In the genomic region with DNA sequence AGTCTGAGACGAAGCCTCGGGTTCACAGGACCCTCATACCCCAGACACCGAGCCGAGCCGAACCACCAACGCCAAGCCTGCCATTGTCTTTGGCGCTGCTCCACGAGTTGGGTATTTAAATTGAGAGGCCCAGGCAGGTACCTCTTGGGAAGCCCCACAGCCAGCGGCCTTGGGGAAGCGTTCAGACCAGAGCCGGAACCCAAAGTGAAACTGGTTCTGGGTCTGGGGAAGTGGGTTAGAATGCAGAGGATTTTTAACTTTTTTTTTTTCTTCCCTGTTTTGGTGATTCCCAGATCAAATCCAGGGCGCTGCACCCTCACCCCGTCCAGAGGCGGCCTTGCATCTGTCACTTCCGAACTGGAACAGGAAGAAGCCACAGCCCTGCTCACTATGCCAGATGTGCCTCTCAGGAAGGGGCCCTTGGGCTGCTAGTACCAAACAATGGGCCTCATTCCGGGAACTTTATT, we compare ENCODE assay signal across 8 mouse cellular contexts. TPM values are rescaled to one million over a fixed set of nuclear protein-coding genes. Genes with fewer than 3 reads are reported as not detected.
A peak's percentile ranks its signal among the peaks of the same experiment; 100 is the strongest.
DNase-seq lines count a peak whose midpoint lies in the region; ATAC-seq and TF ChIP-seq lines count a peak whose summit lies in the region.

No protein-coding gene starts in this region.

- no peak overlapping the region for H3K4me3 ChIP-seq in lung, embryonic 14.5 days (ENCODE audit: low read depth, low read length)
- H3K4me3 ChIP-seq in heart, embryonic 14.5 days (ENCODE audit: control insufficient read depth in 1 of 2, insufficient read depth in 1 of 2, low read depth in 1 of 2, low read length in 2 of 2), result no peak overlapping the region

- no peak for ATAC-seq in lung, embryonic 14.5 days (ENCODE audit: insufficient read depth)
- ATAC-seq in heart, embryonic 14.5 days (ENCODE audit: insufficient number of reproducible peaks, insufficient read depth, low FRiP score, low read depth), result no peak

- no peaks in the 10 kb centered on the region for H3K4me1 ChIP-seq in lung, embryonic 14.5 days (ENCODE audit: insufficient read depth)
- H3K4me1 ChIP-seq in heart, embryonic 14.5 days (ENCODE audit: control insufficient read depth in 2 of 2, insufficient read depth in 2 of 2, low read length in 2 of 2), result 0 out of 4 replicates have a peak, but pooled peaks cover 2 to 4% of the 10 kb centered on the region in 2 experiments

- H3K27me3 ChIP-seq in lung, embryonic 14.5 days (ENCODE audit: insufficient read depth, low read length), result no peaks in the 10 kb centered on the region
- no peaks in the 10 kb centered on the region for H3K27me3 ChIP-seq in heart, embryonic 14.5 days (ENCODE audit: control insufficient read depth, insufficient read depth, low read length)

- peak; percentile 55 for DNase-seq in lung, embryonic 14.5 days
- DNase-seq in lung, adult 18-20 months, result no peak
- DNase-seq in lung, postnatal 14 days, result peak; percentile 8
- peak; percentile 61 for DNase-seq in thymus, postnatal 25 days
- no peak for DNase-seq in cerebellum, adult 9-11 months
- no peak for DNase-seq in ovary, adult 18-20 months (ENCODE audit: low spot score)
- no peak for DNase-seq in kidney, adult 18-20 months

- peak overlapping the region; percentile 58; the same call in 1 of the 2 replicates for H3K27ac ChIP-seq in lung, embryonic 14.5 days (ENCODE audit: low read depth)
- peak overlapping the region; percentile 10 to 39; a peak in 1 of 4 replicates for H3K27ac ChIP-seq in heart, embryonic 14.5 days (replicated peaks in 1 of 2; ENCODE audit: control insufficient read depth in 1 of 2, insufficient read depth in 1 of 2, low read depth in 2 of 2, low read length in 2 of 2)

- H3K9ac ChIP-seq in lung, embryonic 14.5 days, result no peak overlapping the region
- H3K9ac ChIP-seq in heart, embryonic 14.5 days (ENCODE audit: low read length), result no peak overlapping the region

- H3K4me2 ChIP-seq in lung, embryonic 14.5 days, result 0 out of 2 replicates have a peak overlapping the region, but pooled peaks have one; percentile 20
- no peak overlapping the region for H3K4me2 ChIP-seq in heart, embryonic 14.5 days (ENCODE audit: low read length)

- H3K9me3 ChIP-seq in lung, embryonic 14.5 days (ENCODE audit: low read depth, low read length), result no peaks in the 10 kb centered on the region
- H3K9me3 ChIP-seq in heart, embryonic 14.5 days (ENCODE audit: control insufficient read depth, low read length), result no peaks in the 10 kb centered on the region

- no peaks in the 10 kb centered on the region for H3K36me3 ChIP-seq in lung, embryonic 14.5 days (ENCODE audit: insufficient read depth)
- no peaks in the 10 kb centered on the region for H3K36me3 ChIP-seq in heart, embryonic 14.5 days (ENCODE audit: control insufficient read depth, insufficient read depth, low read length)

- WGBS in lung, embryonic 14.5 days, result 56% methylated on average over 16 of the region's 16 CpGs
- 68% methylated on average over 16 of the region's 16 CpGs for WGBS in heart, embryonic 14.5 days

- TF ChIP-seq CTCF in lung, embryonic 14.5 days (IDR thresholded peaks at IDR 0.05; ENCODE audit: low read depth), result no peak

RNA-seq across cellular contexts. Expression of a gene that starts 6.0 kb away (rescaled TPM):
- polyA plus RNA-seq in lung, embryonic 14.5 days (2014; fragmentation: Nextera tagmentation; extraction: Ambion mirVana), result 1.4 and 1.8 TPM in 2 replicates
- polyA plus RNA-seq in heart, embryonic 14.5 days (2014; fragmentation: Nextera tagmentation; extraction: Ambion mirVana), result 1.2 and 1.7 TPM in 2 replicates

RNA-seq across cellular contexts. Expression of a gene that starts 34.1 kb away (rescaled TPM):
- polyA plus RNA-seq in lung, embryonic 14.5 days (2014; fragmentation: Nextera tagmentation; extraction: Ambion mirVana), result 127 and 129 TPM in 2 replicates
- 74.3 and 78.8 TPM in 2 replicates for polyA plus RNA-seq in heart, embryonic 14.5 days (2014; fragmentation: Nextera tagmentation; extraction: Ambion mirVana)

RNA-seq across cellular contexts. Expression of a gene that starts 40.8 kb away (rescaled TPM):
- polyA plus RNA-seq in lung, embryonic 14.5 days (2014; fragmentation: Nextera tagmentation; extraction: Ambion mirVana), result 58.3 and 60.4 TPM in 2 replicates
- polyA plus RNA-seq in heart, embryonic 14.5 days (2014; fragmentation: Nextera tagmentation; extraction: Ambion mirVana), result 31.9 and 33.1 TPM in 2 replicates

RNA-seq across cellular contexts. Expression of a gene that starts 45.2 kb away (rescaled TPM):
- polyA plus RNA-seq in lung, embryonic 14.5 days (2014; fragmentation: Nextera tagmentation; extraction: Ambion mirVana), result 7.8 and 8.4 TPM in 2 replicates
- polyA plus RNA-seq in heart, embryonic 14.5 days (2014; fragmentation: Nextera tagmentation; extraction: Ambion mirVana), result 4.4 TPM in 2 replicates

Comparison
In these comparisons a context has a peak if more than half of its experiments do, and no peak if none do; other contexts are left out.
1. DNase-seq: peak in lung, embryonic 14.5 days (single experiment), lung, postnatal 14 days (single experiment) and thymus, postnatal 25 days (single experiment); none in lung, adult 18-20 months (0 of 2), cerebellum, adult 9-11 months (single experiment), ovary, adult 18-20 months (single experiment) and kidney, adult 18-20 months (single experiment).